Mouse (Mus musculus) liver, embryonic 13.5 days (tissue): ENCODE results near the gene Tmem144. TPM values are rescaled to one million over a fixed set of nuclear protein-coding genes. Genes with fewer than 3 reads are reported as not detected.
A peak's percentile ranks its signal among the peaks of the same experiment; 100 is the strongest.

ENCODE experiments used
- ATAC-seq: fragments of 200-750 bp; cut with Nextera tagmentation; 2 replicates; pipeline ENCODE4 v1.8.0; 2017; ENCODE audit warnings: low read depth, mild to moderate bottlenecking, moderate number of reproducible peaks, moderate library complexity
- DNase-seq: peaks from one replicate; pipeline ENCODE4 v3.0.0; 2022
- H3K27ac ChIP-seq: fragments of 300-500 bp; sonication (generic); 2 replicates; pipeline ENCODE4 v1.5.1; 2015; ENCODE audit warnings: moderate library complexity, mild to moderate bottlenecking, inconsistent platforms
- H3K27me3 ChIP-seq: fragments of 300-500 bp; sonication (generic); 2 replicates; pipeline ENCODE4 v1.6.1; 2015; ENCODE audit warnings: mild to moderate bottlenecking, inconsistent platforms
- H3K36me3 ChIP-seq: fragments of 300-500 bp; sonication (generic); 2 replicates; pipeline ENCODE4 v1.6.1; 2015; ENCODE audit warnings: mild to moderate bottlenecking, inconsistent platforms
- H3K4me1 ChIP-seq: fragments of 300-500 bp; sonication (generic); replicated peaks from 2 replicates; pipeline ENCODE4 v1.6.1; 2015; ENCODE audit warnings: inconsistent platforms
- H3K4me2 ChIP-seq: fragments of 300-500 bp; sonication (generic); 2 replicates; pipeline ENCODE4 v1.6.1; 2015; ENCODE audit warnings: inconsistent platforms, mild to moderate bottlenecking, moderate library complexity
- H3K4me3 ChIP-seq: fragments of 300-500 bp; sonication (generic); replicated peaks from 2 replicates; pipeline ENCODE4 v1.5.1; 2015; ENCODE audit warnings: mild to moderate bottlenecking, inconsistent platforms
- H3K9ac ChIP-seq: fragments of 300-500 bp; sonication (generic); 2 replicates; pipeline ENCODE4 v1.6.1; 2015; ENCODE audit warnings: mild to moderate bottlenecking, inconsistent platforms
- H3K9me3 ChIP-seq: fragments of 300-500 bp; sonication (generic); replicated peaks from 2 replicates; pipeline ENCODE4 v1.6.1; 2016; ENCODE audit warnings: inconsistent platforms
- WGBS: fragments of 180-500 bp; shearing (Covaris S2); methylation state at CpG from one replicate; pipeline ENCODE4 v1.1.7; 2015; ENCODE audit not compliant: insufficient replicate concordance; 5-methylcytosine and 5-hydroxymethylcytosine counted together
- polyA plus RNA-seq: library from polyadenylated mRNA; unstranded; fragments of >200 nt; fragmentation: Nextera tagmentation; extraction: Ambion mirVana; gene quantifications from 2 replicates; pipeline ENCODE4 v1.2.1, GENCODE M21; 2015

Gene Tmem144
- polyA plus RNA-seq, 1 experiment from 2014 or later = 1.9 TPM

- 8% methylated on average over 19 of the region's 19 CpGs for WGBS
- peaks cover 13% of the 10 kb centered on the region for H3K27me3 ChIP-seq
- peak overlapping the region; percentile 50 for H3K27ac ChIP-seq
- ATAC-seq = peak; percentile 48
- no peaks in the 10 kb centered on the region for H3K9me3 ChIP-seq
- H3K4me2 ChIP-seq = peak overlapping the region; percentile 52
- peak overlapping the region; percentile 26; the same call in 1 of the 2 replicates for H3K9ac ChIP-seq
- no peaks in the 10 kb centered on the region for H3K36me3 ChIP-seq
- DNase-seq = no peak
- peak overlapping the region; percentile 41 for H3K4me3 ChIP-seq
- H3K4me1 ChIP-seq = peaks cover 13% of the 10 kb centered on the region; the same call in 1 of the 2 replicates
Measured at GRCm38 (mm10) chr3:79885686-79886356, 33.2 kb upstream of the Tmem144 start.

GRCm38 (mm10) chr3:79884761-79885189 is 32.2 kb upstream of the Tmem144 start:
- H3K27ac ChIP-seq = no peak overlapping the region
- ATAC-seq (no peak), DNase-seq (no peak)
- no peaks in the 10 kb centered on the region for H3K36me3 ChIP-seq
- peaks cover 13% of the 10 kb centered on the region; the same call in 1 of the 2 replicates for H3K4me1 ChIP-seq
- peak overlapping the region; percentile 33 for H3K4me2 ChIP-seq
- H3K9me3 ChIP-seq = no peaks in the 10 kb centered on the region
- H3K4me3 ChIP-seq = peak overlapping the region; percentile 21; the same call in 1 of the 2 replicates
- H3K27me3 ChIP-seq = peaks cover 13% of the 10 kb centered on the region
- 20% methylated on average over 9 of the region's 9 CpGs for WGBS
- peak overlapping the region; percentile 5; the same call in 1 of the 2 replicates for H3K9ac ChIP-seq

DNA sequence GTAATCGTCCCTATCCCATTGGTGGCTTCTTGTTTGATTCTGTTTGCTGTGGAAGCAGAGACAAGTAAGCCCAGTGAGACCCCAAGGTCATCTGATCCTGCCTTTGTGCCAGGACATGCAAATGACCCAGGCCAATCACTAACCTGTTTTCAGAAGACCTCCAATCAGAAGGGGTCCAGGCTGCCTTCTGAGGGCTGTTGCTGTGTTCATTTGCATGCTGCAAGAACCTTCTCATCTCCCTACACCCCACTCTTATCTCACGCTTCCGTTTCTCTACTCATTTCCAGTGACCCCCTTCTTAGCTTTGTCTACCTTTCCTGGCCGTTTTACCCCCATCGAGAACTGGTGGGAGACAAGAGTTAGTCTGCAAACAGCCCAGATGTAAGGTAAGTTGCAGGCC is 31.7 kb upstream of the Tmem144 start, which contains the start of gene Fam198b:
Fam198b (plus strand) TSS at position 229 of the 400 bp plus-strand sequence.
- Histone ChIP-seq H3K4me3 (peak within 1 kb of the TSS; percentile 21; the same call in 1 of the 2 replicates), H3K4me1 (peaks cover 13% of the 10 kb centered on the region; the same call in 1 of the 2 replicates), H3K9me3 (no peaks in the 10 kb centered on the region), H3K36me3 (no peaks in the 10 kb centered on the region), H3K4me2 (peak within 1 kb of the TSS; percentile 33), H3K27me3 (peaks cover 13% of the 10 kb centered on the region), H3K9ac (peak within 1 kb of the TSS; percentile 5; the same call in 1 of the 2 replicates), H3K27ac (no peak within 1 kb of the TSS)
- 24% methylated on average over 5 of the region's 5 CpGs for WGBS
- DNase-seq = no peak
- peak; percentile 8; the same call in 1 of the 2 replicates for ATAC-seq

- Histone ChIP-seq H3K27me3 (peaks cover 13% of the 10 kb centered on the region), H3K4me1 (peaks cover 13% of the 10 kb centered on the region; the same call in 1 of the 2 replicates), H3K4me2 (no peak overlapping the region), H3K36me3 (no peaks in the 10 kb centered on the region), H3K4me3 (no peak overlapping the region), H3K27ac (no peak overlapping the region), H3K9me3 (no peaks in the 10 kb centered on the region), H3K9ac (no peak overlapping the region)
- DNase-seq (peak; percentile 39), ATAC-seq (0 out of 2 replicates have a peak, but pooled peaks have one; percentile 34)
- 20% methylated on average over 7 of the region's 7 CpGs for WGBS
Measured at GRCm38 (mm10) chr3:79883092-79883491, 30.5 kb upstream of the Tmem144 start.

DNA sequence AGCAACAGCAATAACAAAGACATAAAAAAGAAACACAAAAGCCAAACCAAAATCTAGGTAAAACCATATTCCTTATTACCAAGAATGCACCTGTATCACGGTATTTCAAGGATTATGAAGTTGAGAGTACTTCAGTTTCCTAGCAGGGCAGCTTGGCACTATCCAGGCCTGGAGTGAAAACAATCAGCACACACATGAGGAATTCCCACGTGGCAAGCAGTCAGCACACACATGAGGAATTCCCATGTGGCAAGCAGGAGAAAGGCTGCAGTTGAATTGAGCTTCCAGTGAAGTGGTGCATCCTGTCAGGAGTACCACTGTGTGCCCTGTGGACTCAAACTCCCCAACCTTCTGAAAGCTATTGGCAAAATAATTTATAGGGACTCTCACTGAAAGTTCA is 29.1 kb upstream of the Tmem144 start:
- no peak for DNase-seq
- Histone ChIP-seq H3K9ac (no peak overlapping the region), H3K4me2 (no peak overlapping the region), H3K4me3 (no peak overlapping the region), H3K27ac (no peak overlapping the region), H3K9me3 (no peaks in the 10 kb centered on the region), H3K36me3 (no peaks in the 10 kb centered on the region), H3K27me3 (peaks cover 11% of the 10 kb centered on the region), H3K4me1 (peaks cover 11% of the 10 kb centered on the region; the same call in 1 of the 2 replicates)
- ATAC-seq = no peak
- 40% methylated on average over 2 of the region's 2 CpGs for WGBS

DNA sequence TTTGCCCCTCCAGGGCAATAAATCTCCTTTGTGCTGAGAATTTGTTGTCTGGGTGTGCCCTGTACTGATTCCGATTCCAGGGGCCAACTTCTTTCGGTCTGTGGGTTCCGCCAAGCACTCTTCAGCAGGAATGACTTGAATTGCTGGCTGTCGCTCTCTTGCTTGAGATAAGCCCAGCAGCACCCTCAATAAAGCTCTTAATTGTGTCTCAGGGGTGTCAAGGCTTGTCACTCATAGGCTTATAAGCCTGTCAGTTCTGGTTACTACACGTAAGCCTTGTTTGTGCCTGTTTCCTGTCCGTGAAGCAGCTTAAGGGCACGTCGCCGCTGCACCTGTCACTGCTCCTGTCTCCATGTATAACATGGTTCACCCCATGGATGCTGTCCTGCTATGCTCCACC is 26.7 kb upstream of the Tmem144 start:
- Histone ChIP-seq H3K9me3 (no peaks in the 10 kb centered on the region), H3K4me2 (no peak overlapping the region), H3K27me3 (no peaks in the 10 kb centered on the region), H3K4me1 (no peaks in the 10 kb centered on the region; the same call in 1 of the 2 replicates), H3K27ac (no peak overlapping the region), H3K36me3 (no peaks in the 10 kb centered on the region), H3K9ac (no peak overlapping the region), H3K4me3 (no peak overlapping the region)
- ATAC-seq = no peak
- WGBS = 46% methylated on average over 9 of the region's 9 CpGs
- no peak for DNase-seq

- Histone ChIP-seq H3K4me3 (no peak overlapping the region), H3K9ac (no peak overlapping the region), H3K27me3 (no peaks in the 10 kb centered on the region), H3K4me2 (no peak overlapping the region), H3K27ac (no peak overlapping the region), H3K9me3 (no peaks in the 10 kb centered on the region), H3K4me1 (no peaks in the 10 kb centered on the region), H3K36me3 (no peaks in the 10 kb centered on the region)
- ATAC-seq (peak; percentile 58; the same call in 1 of the 2 replicates), DNase-seq (no peak)
- 29% methylated on average over 3 of the region's 3 CpGs for WGBS
Measured at GRCm38 (mm10) chr3:79878350-79878749, 25.8 kb upstream of the Tmem144 start.

- H3K27me3 ChIP-seq = no peaks in the 10 kb centered on the region
- ATAC-seq (no peak), DNase-seq (no peak)
- H3K27ac ChIP-seq = no peak overlapping the region
- H3K9me3 ChIP-seq = no peaks in the 10 kb centered on the region
- no peak overlapping the region for H3K4me2 ChIP-seq
- no peaks in the 10 kb centered on the region for H3K36me3 ChIP-seq
- H3K4me3 ChIP-seq = no peak overlapping the region
- H3K4me1 ChIP-seq = no peaks in the 10 kb centered on the region
- WGBS = 79% methylated on average over 5 of the region's 5 CpGs
- no peak overlapping the region for H3K9ac ChIP-seq
Measured at GRCm38 (mm10) chr3:79875471-79875870, 22.9 kb upstream of the Tmem144 start.

GRCm38 (mm10) chr3:79867121-79867709 is 14.6 kb upstream of the Tmem144 start:
- Histone ChIP-seq H3K4me3 (no peak overlapping the region), H3K4me1 (no peaks in the 10 kb centered on the region), H3K4me2 (no peak overlapping the region), H3K9ac (no peak overlapping the region), H3K36me3 (no peaks in the 10 kb centered on the region), H3K9me3 (no peaks in the 10 kb centered on the region), H3K27ac (no peak overlapping the region), H3K27me3 (no peaks in the 10 kb centered on the region)
- 40% methylated on average over 1 of the region's 1 CpGs for WGBS
- DNase-seq (no peak), ATAC-seq (no peak)

DNA sequence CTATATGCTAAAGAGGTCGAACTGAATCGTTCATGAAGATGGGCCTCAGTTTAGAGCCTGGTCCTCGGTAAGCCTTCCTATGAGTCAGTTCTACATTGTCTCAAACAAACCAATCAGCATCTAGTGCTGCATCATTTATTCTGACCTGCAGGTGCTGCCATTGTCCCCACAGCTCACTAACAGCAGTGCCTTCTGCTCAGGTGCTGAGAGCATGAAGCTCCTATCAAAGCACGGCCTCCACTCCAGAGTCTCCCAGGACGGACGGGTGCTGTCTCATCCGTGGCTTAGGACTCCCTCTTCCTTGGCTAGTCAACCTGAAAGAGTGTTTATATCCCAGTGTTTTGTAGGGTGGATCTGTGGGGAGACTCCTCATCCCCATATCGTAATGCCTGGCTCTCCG is 14.0 kb upstream of the Tmem144 start:
- H3K4me3 ChIP-seq = no peak overlapping the region
- no peaks in the 10 kb centered on the region for H3K27me3 ChIP-seq
- WGBS = 73% methylated on average over 9 of the region's 9 CpGs
- no peaks in the 10 kb centered on the region for H3K9me3 ChIP-seq
- no peak overlapping the region for H3K27ac ChIP-seq
- H3K36me3 ChIP-seq = no peaks in the 10 kb centered on the region
- no peak for DNase-seq
- ATAC-seq = no peak
- no peak overlapping the region for H3K9ac ChIP-seq
- no peak overlapping the region for H3K4me2 ChIP-seq
- no peaks in the 10 kb centered on the region for H3K4me1 ChIP-seq

GRCm38 (mm10) chr3:79866089-79866488 is 13.5 kb upstream of the Tmem144 start:
- Histone ChIP-seq H3K4me3 (no peak overlapping the region), H3K4me1 (no peaks in the 10 kb centered on the region), H3K4me2 (no peak overlapping the region), H3K27me3 (no peaks in the 10 kb centered on the region), H3K9ac (no peak overlapping the region), H3K27ac (no peak overlapping the region), H3K36me3 (no peaks in the 10 kb centered on the region), H3K9me3 (no peaks in the 10 kb centered on the region)
- DNase-seq = no peak
- WGBS = 61% methylated on average over 3 of the region's 3 CpGs
- no peak for ATAC-seq
